Mouse (Mus musculus) lung, postnatal 25 days (tissue): ENCODE measurements around the gene Adgrg1.

Source experiments
- DNase-seq: peaks from one replicate; pipeline ENCODE4 v3.0.0; 2022; ENCODE audit warnings: low spot score

The Adgrg1 gene

GRCm38 (mm10) chr8:95041883-95042784, 67.6 kb downstream of the Adgrg1 start:
- DNase-seq, result no peak

- no peak for DNase-seq
Measured at GRCm38 (mm10) chr8:95044811-95045210, 70.3 kb downstream of the Adgrg1 start.

- no peak for DNase-seq
Measured at GRCm38 (mm10) chr8:95046982-95047381, 72.4 kb downstream of the Adgrg1 start.

DNA sequence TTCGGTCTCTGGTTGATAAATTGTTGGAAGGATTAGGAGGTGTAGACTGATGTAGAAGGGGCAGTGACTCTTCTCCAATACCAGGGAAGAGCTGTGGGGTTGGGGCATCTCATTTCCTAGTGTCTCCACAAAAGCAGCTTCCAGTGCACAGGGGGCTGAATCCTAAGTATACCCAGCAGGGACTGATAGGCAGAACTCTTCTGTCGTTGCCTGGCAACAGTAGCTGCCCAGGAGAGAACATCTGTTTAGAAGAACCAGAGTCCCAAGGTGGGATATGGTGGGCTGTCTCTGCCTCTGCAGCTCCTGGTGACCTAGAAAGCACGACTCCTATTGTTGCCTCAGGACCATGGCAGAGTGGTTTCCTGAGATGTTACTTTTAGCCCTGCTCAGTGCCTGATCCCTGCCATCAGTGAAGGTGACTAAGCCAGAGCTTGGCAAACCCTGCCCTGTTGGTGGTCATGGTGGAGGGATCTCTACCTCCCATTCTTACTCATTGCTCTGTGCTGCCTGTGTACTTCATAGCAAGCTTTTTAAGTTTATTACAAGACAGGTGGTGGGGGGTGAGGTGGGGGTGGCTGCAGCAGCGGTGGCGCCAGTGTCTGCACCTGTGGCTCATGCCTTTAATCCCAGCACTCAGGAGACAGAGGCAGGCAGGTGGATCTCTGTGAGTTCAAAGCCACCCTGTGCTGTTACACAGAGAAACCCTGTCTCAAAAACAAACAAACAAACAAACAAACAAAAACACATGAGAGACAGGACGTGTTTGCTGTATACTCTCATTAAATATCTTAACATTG, 73.5 kb downstream of the Adgrg1 start:
- DNase-seq, result no peak

DNA sequence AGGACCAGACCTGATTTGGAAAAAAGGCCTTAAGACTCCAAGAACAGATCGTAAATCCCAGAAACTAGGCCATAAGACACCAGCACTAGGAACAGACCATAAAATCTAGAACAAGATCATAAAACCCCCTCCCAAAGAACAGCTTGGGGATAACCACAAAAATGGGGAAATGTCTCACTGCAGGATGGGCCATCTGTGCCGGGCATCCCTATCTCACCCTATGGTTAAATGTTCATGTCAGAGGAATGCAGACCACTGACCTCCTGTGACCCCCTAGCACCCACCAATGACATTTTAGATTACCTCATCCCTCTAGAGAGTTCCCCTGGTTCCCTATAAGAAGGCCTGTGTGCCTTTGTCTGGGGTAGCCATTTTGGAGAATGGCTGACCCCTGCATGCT, 75.1 kb downstream of the Adgrg1 start:
- no peak for DNase-seq

DNA sequence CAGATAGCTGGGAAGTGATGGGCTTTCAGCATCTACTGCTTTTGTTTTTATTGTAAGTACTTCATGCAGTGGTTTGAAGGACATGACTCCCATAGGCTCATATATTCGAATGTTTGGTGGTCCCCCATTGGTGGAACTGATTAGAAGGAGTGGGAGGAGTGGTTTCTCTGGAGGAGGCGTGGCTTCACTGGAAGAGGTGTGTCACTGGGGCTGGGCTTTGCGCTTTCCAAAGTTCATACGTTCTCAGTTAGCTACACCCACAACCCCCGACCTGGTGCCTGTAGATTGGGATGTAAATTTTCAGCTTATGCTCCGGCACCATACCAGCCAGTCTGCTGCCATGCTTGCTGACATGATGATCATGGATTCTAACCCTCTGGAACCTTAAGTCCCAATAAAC, 79.9 kb downstream of the Adgrg1 start:
- DNase-seq, result no peak

DNA sequence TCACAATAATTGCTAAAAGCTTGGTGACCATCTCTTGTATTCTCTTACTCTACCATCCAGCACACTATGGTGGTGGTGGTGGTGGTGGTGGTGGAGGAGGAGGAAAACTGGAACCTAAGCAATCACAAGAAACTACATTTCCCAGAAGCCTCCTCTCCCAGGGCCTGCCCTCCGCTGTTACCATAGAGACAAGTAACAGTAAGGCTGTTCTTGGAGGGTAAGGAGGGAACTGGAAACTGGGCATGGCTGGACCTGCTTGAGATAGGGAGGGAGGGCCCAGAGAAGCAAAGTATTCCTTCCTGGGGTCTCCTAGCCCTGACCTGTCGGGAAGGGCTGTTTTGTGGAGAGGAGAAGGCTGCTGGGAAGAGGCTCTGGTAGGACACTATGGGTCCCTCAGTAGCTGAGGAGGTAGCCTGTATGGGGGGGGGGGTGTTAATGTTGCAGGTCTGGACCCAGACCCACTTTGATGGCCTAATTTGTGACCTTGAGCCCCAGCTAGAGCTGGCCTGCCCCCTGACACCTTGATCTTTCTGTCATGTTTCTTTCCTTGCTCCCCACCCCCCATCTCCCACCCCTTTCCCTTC, 80.5 kb downstream of the Adgrg1 start, which contains the start of gene Drc7:
Gene Drc7 (plus strand): TSS at position 177 of the 584 bp plus-strand sequence.
- peak; percentile 23 for DNase-seq

- DNase-seq, result no peak
Measured at GRCm38 (mm10) chr8:95056414-95056813, 81.9 kb downstream of the Adgrg1 start.

GRCm38 (mm10) chr8:95058661-95059060, 84.1 kb downstream of the Adgrg1 start:
- no peak for DNase-seq

DNA sequence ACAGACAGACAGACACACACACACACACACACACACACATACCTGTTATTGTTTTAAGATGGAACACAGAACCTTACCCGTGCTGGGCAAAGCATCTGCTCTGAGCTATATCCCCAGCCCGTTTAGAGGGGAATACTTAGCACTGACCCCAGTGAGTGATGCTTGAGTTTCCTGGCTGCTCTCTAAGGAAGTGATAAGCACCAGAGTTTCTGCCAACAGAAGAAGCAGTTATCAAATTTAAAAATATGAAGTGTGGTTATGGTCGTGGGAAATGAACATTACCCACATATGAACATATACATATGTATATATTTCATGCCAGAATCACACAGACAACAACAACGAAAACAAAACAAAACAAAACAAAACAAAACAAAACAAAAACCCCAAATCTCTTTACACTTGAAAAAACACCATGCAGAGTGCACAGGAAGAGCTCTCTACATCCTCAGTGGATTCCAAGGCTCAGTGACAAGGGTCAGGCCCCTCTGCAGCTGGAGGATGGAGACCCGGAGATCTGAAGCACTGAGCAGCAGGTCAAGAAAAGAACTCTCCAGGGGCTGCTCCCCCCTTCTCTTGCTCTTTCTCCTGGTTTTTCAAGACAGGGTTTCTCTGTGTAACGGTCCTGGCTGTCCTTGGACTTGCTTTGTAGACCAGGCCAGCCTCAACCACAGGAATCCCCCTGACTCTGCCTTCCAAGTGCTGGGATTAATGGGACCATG, 85.4 kb downstream of the Adgrg1 start:
- no peak for DNase-seq
